Mouse (Mus musculus) neural tube, embryonic 11.5 days (tissue): ENCODE measurements at regions not wholly inside any gene's neighbourhood (a gene's known extent, or its start where the extent isn't known, plus 50 kb on each side); places are given as distances from the start of the nearest gene placed in this dataset.
A peak's percentile ranks its signal among the peaks of the same experiment; 100 is the strongest.

ENCODE experiments used
- ATAC-seq: fragments of 200-750 bp; cut with Nextera tagmentation; 2 replicates; pipeline ENCODE4 v1.8.0; 2017; ENCODE audit warnings: moderate number of reproducible peaks, mild to moderate bottlenecking, moderate TSS enrichment, moderate library complexity; ENCODE audit not compliant: insufficient read depth, low FRiP score, low TSS enrichment
- DNase-seq: peaks from one replicate; pipeline ENCODE4 v3.0.0-alpha.2; 2015; ENCODE audit warnings: low spot score
- H3K27ac ChIP-seq: fragments of 300-500 bp; sonication (generic); 2 replicates; pipeline ENCODE4 v1.5.1; 2014; ENCODE audit warnings: low read depth, mild to moderate bottlenecking, low read length
- H3K27me3 ChIP-seq: fragments of 300-500 bp; sonication (generic); 2 replicates; pipeline ENCODE4 v1.6.1; 2014; ENCODE audit warnings: mild to moderate bottlenecking, low read length, mixed read lengths; ENCODE audit not compliant: control insufficient read depth, insufficient read depth
- H3K36me3 ChIP-seq: fragments of 300-500 bp; sonication (generic); 2 replicates; pipeline ENCODE4 v1.6.1; 2014; ENCODE audit warnings: mild to moderate bottlenecking, low read length, moderate library complexity, mixed read lengths; ENCODE audit not compliant: control insufficient read depth, insufficient read depth
- H3K4me1 ChIP-seq: fragments of 300-500 bp; sonication (generic); 2 replicates; pipeline ENCODE4 v1.6.1; 2014; ENCODE audit warnings: low read length, mixed read lengths; ENCODE audit not compliant: control insufficient read depth, insufficient read depth
- H3K4me2 ChIP-seq: fragments of 300-500 bp; sonication (generic); 2 replicates; pipeline ENCODE4 v1.6.1; 2014; ENCODE audit warnings: low read depth, mild to moderate bottlenecking, moderate library complexity
- H3K4me3 ChIP-seq: fragments of 300-500 bp; sonication (generic); 2 replicates; pipeline ENCODE4 v1.5.1; 2014; ENCODE audit warnings: low read depth, low read length
- H3K9ac ChIP-seq: fragments of 300-500 bp; sonication (generic); 2 replicates; pipeline ENCODE4 v1.6.1; 2014; ENCODE audit warnings: mild to moderate bottlenecking, low read length
- H3K9me3 ChIP-seq: fragments of 300-500 bp; sonication (generic); 2 replicates; pipeline ENCODE4 v1.6.1; 2016; ENCODE audit warnings: low read length; ENCODE audit not compliant: control insufficient read depth
- WGBS: fragments of 180-500 bp; shearing (Covaris S2); extraction: QIAGEN DNeasy Blood & Tissue Kit; methylation state at CpG from one replicate; pipeline ENCODE4 v1.1.7; 2014; 5-methylcytosine and 5-hydroxymethylcytosine counted together

- H3K27ac ChIP-seq = no peak overlapping the region
These were observed 177.2 kb upstream of the Rgma start for GRCm38 (mm10) chr7:73198069-73198468.

GRCm38 (mm10) chr7:73199967-73200366 lies 175.3 kb upstream of the Rgma start:
- no peak overlapping the region for H3K4me3 ChIP-seq
- no peaks in the 10 kb centered on the region for H3K36me3 ChIP-seq
- 86% methylated on average over 6 of the region's 6 CpGs for WGBS
- H3K9me3 ChIP-seq = no peaks in the 10 kb centered on the region
- peaks cover 8% of the 10 kb centered on the region; the same call in 1 of the 2 replicates for H3K4me1 ChIP-seq
- H3K27ac ChIP-seq = no peak overlapping the region
- H3K4me2 ChIP-seq = no peak overlapping the region
- H3K27me3 ChIP-seq = no peaks in the 10 kb centered on the region
- H3K9ac ChIP-seq = no peak overlapping the region
- DNase-seq = no peak
- ATAC-seq = no peak

More at GRCm38 (mm10) chr7:73198069-73198468, 177.2 kb upstream of the Rgma start:
- Histone ChIP-seq H3K27me3 (no peaks in the 10 kb centered on the region), H3K4me1 (peaks cover 8% of the 10 kb centered on the region; the same call in 1 of the 2 replicates), H3K36me3 (no peaks in the 10 kb centered on the region), H3K9ac (no peak overlapping the region), H3K9me3 (no peaks in the 10 kb centered on the region), H3K4me2 (no peak overlapping the region), H3K4me3 (no peak overlapping the region)
- 86% methylated on average over 5 of the region's 5 CpGs for WGBS
- ATAC-seq (no peak), DNase-seq (no peak)

- 81% methylated on average over 6 of the region's 6 CpGs for WGBS
- Histone ChIP-seq H3K9ac (no peak overlapping the region), H3K27me3 (no peaks in the 10 kb centered on the region), H3K4me1 (peaks cover 8% of the 10 kb centered on the region; the same call in 1 of the 2 replicates), H3K9me3 (no peaks in the 10 kb centered on the region), H3K27ac (no peak overlapping the region), H3K4me2 (no peak overlapping the region), H3K36me3 (no peaks in the 10 kb centered on the region), H3K4me3 (no peak overlapping the region)
- no peak for DNase-seq
- no peak for ATAC-seq
These were observed 174.0 kb upstream of the Rgma start for GRCm38 (mm10) chr7:73201330-73201729.

- H3K4me1 ChIP-seq = peaks cover 6% of the 10 kb centered on the region; the same call in 1 of the 2 replicates
- DNase-seq = no peak
- no peak for ATAC-seq
- H3K9ac ChIP-seq = no peak overlapping the region
- no peaks in the 10 kb centered on the region for H3K27me3 ChIP-seq
- no peaks in the 10 kb centered on the region for H3K9me3 ChIP-seq
- H3K4me2 ChIP-seq = no peak overlapping the region
- no peak overlapping the region for H3K27ac ChIP-seq
- no peaks in the 10 kb centered on the region for H3K36me3 ChIP-seq
- WGBS = 62% methylated on average over 7 of the region's 7 CpGs
- H3K4me3 ChIP-seq = no peak overlapping the region
These were observed 168.1 kb upstream of the Rgma start for GRCm38 (mm10) chr7:73206922-73207811.

- H3K36me3 ChIP-seq = no peaks in the 10 kb centered on the region
- no peaks in the 10 kb centered on the region for H3K27me3 ChIP-seq
- H3K4me1 ChIP-seq = peaks cover 6% of the 10 kb centered on the region; the same call in 1 of the 2 replicates
- no peak overlapping the region for H3K4me3 ChIP-seq
- H3K4me2 ChIP-seq = no peak overlapping the region
- H3K27ac ChIP-seq = peak overlapping the region; percentile 40; the same call in 1 of the 2 replicates
- no peaks in the 10 kb centered on the region for H3K9me3 ChIP-seq
- 62% methylated on average over 4 of the region's 4 CpGs for WGBS
- peak overlapping the region; percentile 33 for H3K9ac ChIP-seq
- DNase-seq (no peak), ATAC-seq (no peak)
These were observed 166.9 kb upstream of the Rgma start for GRCm38 (mm10) chr7:73208479-73208816.

- Histone ChIP-seq H3K27ac (peak overlapping the region; percentile 40; the same call in 1 of the 2 replicates), H3K27me3 (no peaks in the 10 kb centered on the region), H3K4me1 (peaks cover 6% of the 10 kb centered on the region; the same call in 1 of the 2 replicates), H3K4me2 (no peak overlapping the region), H3K36me3 (no peaks in the 10 kb centered on the region), H3K9ac (peak overlapping the region; percentile 33), H3K9me3 (no peaks in the 10 kb centered on the region), H3K4me3 (no peak overlapping the region)
- WGBS = 37% methylated on average over 17 of the region's 18 CpGs
- DNase-seq (peak; percentile 49), ATAC-seq (peak; percentile 50)
These were observed 166.3 kb upstream of the Rgma start for GRCm38 (mm10) chr7:73208817-73209602.

GRCm38 (mm10) chr7:73210078-73210477 lies 165.2 kb upstream of the Rgma start:
- peaks cover 6% of the 10 kb centered on the region; the same call in 1 of the 2 replicates for H3K4me1 ChIP-seq
- 84% methylated on average over 7 of the region's 7 CpGs for WGBS
- H3K4me2 ChIP-seq = no peak overlapping the region
- no peaks in the 10 kb centered on the region for H3K27me3 ChIP-seq
- no peak overlapping the region for H3K9ac ChIP-seq
- no peak overlapping the region for H3K4me3 ChIP-seq
- H3K27ac ChIP-seq = no peak overlapping the region
- ATAC-seq (no peak), DNase-seq (no peak)
- H3K36me3 ChIP-seq = no peaks in the 10 kb centered on the region
- no peaks in the 10 kb centered on the region for H3K9me3 ChIP-seq

GRCm38 (mm10) chr7:73222237-73222915 lies 152.9 kb upstream of the Rgma start:
- Histone ChIP-seq H3K27me3 (no peaks in the 10 kb centered on the region), H3K9me3 (no peaks in the 10 kb centered on the region), H3K27ac (peak overlapping the region; percentile 63), H3K4me1 (peaks cover 2% of the 10 kb centered on the region; the same call in 1 of the 2 replicates), H3K4me2 (no peak overlapping the region), H3K9ac (no peak overlapping the region), H3K4me3 (no peak overlapping the region), H3K36me3 (no peaks in the 10 kb centered on the region)
- DNase-seq (peak; percentile 48), ATAC-seq (peak; percentile 72)
- WGBS = 14% methylated on average over 4 of the region's 4 CpGs
